Mouse (Mus musculus) intestine, embryonic 14.5 days (tissue): ENCODE data around the gene Lrrc17. TPM values are rescaled to one million over a fixed set of nuclear protein-coding genes. Genes with fewer than 3 reads are reported as not detected.

Experiments
- ATAC-seq: fragments of 200-750 bp; cut with Nextera tagmentation; replicated peaks from 2 replicates; pipeline ENCODE4 v1.8.0; 2017; ENCODE audit warnings: low read depth, moderate number of reproducible peaks, moderate TSS enrichment, moderate library complexity; ENCODE audit not compliant: low FRiP score, low TSS enrichment
- DNase-seq: peaks from one replicate; pipeline ENCODE4 v3.0.0-alpha.2; 2018; ENCODE audit warnings: low spot score
- H3K27ac ChIP-seq: fragments of 300-500 bp; sonication (generic); 2 replicates; pipeline ENCODE4 v1.5.1; 2014; ENCODE audit warnings: low read depth, mild to moderate bottlenecking, control low read depth
- H3K27me3 ChIP-seq: fragments of 300-500 bp; sonication (generic); replicated peaks from 2 replicates; pipeline ENCODE4 v1.6.1; 2014; ENCODE audit warnings: low read length, control low read depth; ENCODE audit not compliant: control insufficient read depth, insufficient read depth
- H3K36me3 ChIP-seq: fragments of 300-500 bp; sonication (generic); 2 replicates; pipeline ENCODE4 v1.6.1; 2014; ENCODE audit warnings: low read length, control low read depth; ENCODE audit not compliant: control insufficient read depth, insufficient read depth
- H3K4me1 ChIP-seq: fragments of 300-500 bp; sonication (generic); replicated peaks from 2 replicates; pipeline ENCODE4 v1.6.1; 2014; ENCODE audit warnings: low read length, control low read depth, mixed read lengths; ENCODE audit not compliant: control insufficient read depth, insufficient read depth
- H3K4me2 ChIP-seq: fragments of 300-500 bp; sonication (generic); 2 replicates; pipeline ENCODE4 v1.6.1; 2014; ENCODE audit warnings: low read length
- H3K4me3 ChIP-seq: fragments of 300-500 bp; sonication (generic); 2 replicates; pipeline ENCODE4 v1.5.1; 2014; ENCODE audit warnings: low read depth, low read length, control low read depth, mixed read lengths
- H3K9ac ChIP-seq: fragments of 300-500 bp; sonication (generic); 2 replicates; pipeline ENCODE4 v1.6.1; 2014; ENCODE audit warnings: mild to moderate bottlenecking, low read length
- H3K9me3 ChIP-seq: fragments of 300-500 bp; sonication (generic); 2 replicates; pipeline ENCODE4 v1.6.1; 2016; ENCODE audit warnings: low read length, control low read depth; ENCODE audit not compliant: control insufficient read depth
- WGBS: fragments of 180-500 bp; shearing (Covaris S2); extraction: QIAGEN DNeasy Blood & Tissue Kit; methylation state at CpG from one replicate; pipeline ENCODE4 v1.1.7; 2014; 5-methylcytosine and 5-hydroxymethylcytosine counted together
- polyA plus RNA-seq: library from polyadenylated mRNA; unstranded; fragments of >200 nt; fragmentation: Nextera tagmentation; extraction: Ambion mirVana; gene quantifications from 2 replicates; pipeline ENCODE4 v1.2.1, GENCODE M21; 2014

The Lrrc17 gene
- polyA plus RNA-seq, 1 experiment from 2014 or later, result 40.2 TPM

DNA sequence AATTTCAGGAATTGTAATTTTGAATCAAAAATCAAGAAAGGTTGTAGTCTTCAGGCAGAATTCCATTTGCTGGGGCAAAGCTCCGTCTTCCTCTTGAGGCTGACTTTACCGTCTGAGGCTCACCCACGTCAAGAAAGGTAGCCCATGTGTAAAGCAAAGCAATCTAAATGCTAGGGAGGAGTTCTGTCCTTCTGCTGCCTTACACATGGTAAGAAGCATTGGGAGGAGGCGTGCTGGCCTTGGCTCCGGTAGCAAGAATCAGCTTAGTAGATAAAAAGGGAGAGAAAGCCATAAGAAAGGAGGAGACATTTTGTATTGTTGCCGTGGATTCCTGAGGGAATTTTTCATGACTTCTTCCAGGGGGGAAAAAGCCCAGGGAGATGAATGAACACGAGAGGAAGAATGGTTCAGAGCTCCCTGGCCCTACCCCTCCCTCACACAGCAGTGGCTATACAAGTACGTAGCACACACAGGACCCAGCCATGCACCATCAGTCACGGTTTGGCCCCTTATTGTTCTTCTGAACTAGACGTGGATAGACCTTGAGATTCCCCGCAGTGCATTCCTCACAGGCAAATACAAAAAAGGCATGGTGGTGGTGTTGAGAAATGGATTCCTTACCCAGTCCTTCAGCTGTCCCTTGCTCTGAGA, 16.4 kb upstream of the Lrrc17 start:
- no peak overlapping the region for H3K4me3 ChIP-seq
- DNase-seq (no peak), ATAC-seq (no peak)
- H3K36me3 ChIP-seq, result no peaks in the 10 kb centered on the region
- H3K27me3 ChIP-seq, result no peaks in the 10 kb centered on the region
- no peak overlapping the region for H3K4me2 ChIP-seq
- H3K9me3 ChIP-seq, result no peaks in the 10 kb centered on the region
- 0 out of 2 replicates have a peak overlapping the region, but pooled peaks have one; percentile 49 for H3K27ac ChIP-seq
- no peak overlapping the region for H3K9ac ChIP-seq
- 77% methylated on average over 11 of the region's 11 CpGs for WGBS
- H3K4me1 ChIP-seq, result peaks cover 7% of the 10 kb centered on the region

DNA sequence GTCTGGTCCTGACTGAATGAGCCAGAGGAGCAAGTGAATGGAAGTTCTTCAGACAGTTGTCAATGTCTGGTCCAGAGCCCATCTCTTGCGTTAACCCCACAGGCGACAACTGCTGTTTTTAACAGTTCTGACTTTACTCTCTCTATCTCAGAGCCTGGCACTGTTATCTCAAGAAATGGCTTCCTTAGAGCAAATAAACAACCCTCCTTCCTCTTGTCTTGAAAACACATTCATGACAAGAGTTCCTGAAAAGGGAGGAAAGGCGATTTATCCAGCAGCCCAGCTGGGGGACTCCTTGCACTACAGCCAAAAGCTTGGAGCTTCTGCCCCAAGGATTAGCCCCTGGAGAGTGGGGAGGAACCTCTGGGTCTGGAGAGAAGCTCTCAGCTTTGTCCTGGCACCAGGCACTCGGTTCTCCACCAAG, 15.9 kb upstream of the Lrrc17 start:
- Histone ChIP-seq H3K9ac (no peak overlapping the region), H3K4me2 (no peak overlapping the region), H3K27me3 (no peaks in the 10 kb centered on the region), H3K4me3 (no peak overlapping the region), H3K27ac (peak overlapping the region; percentile 49; the same call in 1 of the 2 replicates), H3K36me3 (no peaks in the 10 kb centered on the region), H3K4me1 (peaks cover 7% of the 10 kb centered on the region), H3K9me3 (no peaks in the 10 kb centered on the region)
- DNase-seq, result no peak
- WGBS, result 58% methylated on average over 4 of the region's 4 CpGs
- ATAC-seq, result no peak

DNA sequence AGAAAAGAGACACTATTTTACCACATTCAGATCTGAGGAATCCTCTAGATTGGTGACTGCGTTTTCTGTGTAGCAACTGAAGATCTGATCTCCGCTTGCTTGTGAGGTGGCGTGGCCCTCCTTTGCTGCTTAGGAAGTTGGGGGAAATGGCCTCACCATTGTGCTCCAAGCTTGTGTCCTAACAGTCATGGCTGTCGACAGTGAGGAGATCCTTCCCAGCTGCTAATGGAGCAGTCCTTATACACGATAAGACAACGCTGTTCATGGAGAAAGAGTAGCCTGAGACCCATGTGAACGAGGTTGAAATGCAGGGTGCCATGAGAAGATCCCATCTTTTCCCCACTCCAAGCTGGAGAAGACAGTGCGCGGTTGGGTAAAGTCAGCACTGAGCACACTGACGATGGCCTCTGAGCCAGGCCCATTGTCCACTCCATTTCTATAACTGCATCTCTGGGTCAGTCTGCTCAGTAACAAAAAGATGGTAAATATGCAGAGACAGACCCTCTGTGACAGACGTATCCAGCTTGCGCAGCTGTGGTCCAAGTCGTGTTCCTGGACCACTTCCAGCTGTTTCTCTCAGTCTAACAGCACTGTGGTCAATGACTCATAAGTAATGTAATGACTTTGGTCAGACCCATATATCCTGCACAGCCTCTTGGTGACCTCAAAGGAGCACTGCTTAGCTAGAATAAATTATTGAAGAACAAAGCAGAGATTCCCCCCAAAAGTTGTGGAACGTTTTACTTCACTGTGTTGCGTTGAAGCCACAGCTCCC, 15.1 kb upstream of the Lrrc17 start:
- DNase-seq (no peak), ATAC-seq (0 out of 2 replicates have a peak, but pooled peaks have one; percentile 60)
- 68% methylated on average over 15 of the region's 15 CpGs for WGBS
- no peak overlapping the region for H3K4me2 ChIP-seq
- no peaks in the 10 kb centered on the region for H3K27me3 ChIP-seq
- H3K9me3 ChIP-seq, result no peaks in the 10 kb centered on the region
- H3K4me1 ChIP-seq, result peaks cover 7% of the 10 kb centered on the region
- no peaks in the 10 kb centered on the region for H3K36me3 ChIP-seq
- no peak overlapping the region for H3K4me3 ChIP-seq
- no peak overlapping the region for H3K9ac ChIP-seq
- peak overlapping the region; percentile 49; the same call in 1 of the 2 replicates for H3K27ac ChIP-seq

DNA sequence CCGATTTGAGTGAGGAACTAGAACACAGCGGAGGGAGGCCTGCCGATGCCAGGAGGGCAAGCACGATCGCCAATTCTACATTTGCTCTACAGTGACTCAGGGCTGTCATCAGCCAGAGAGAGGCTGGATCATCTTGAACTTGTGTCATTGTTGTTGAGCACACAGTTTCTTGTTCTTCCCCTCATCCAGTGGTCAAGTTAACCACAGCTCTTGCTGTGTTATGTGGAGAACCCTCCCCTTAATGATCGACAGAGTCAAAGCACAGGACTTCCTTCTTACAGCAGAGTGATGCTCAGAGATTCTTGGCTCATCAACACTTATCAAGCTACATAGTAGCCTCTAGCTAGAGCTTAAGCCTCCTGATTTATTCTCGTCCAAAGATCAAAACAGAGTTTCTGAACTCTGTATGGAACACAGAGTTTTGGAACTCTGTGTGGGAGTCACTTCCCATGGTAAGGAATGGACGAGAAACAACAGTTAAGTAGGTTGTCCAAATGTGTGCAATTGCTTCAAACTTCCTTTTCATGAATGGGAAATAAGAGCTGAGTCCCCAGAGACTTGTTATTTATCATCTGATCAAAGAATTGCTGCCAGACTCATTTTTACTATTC, 14.1 kb upstream of the Lrrc17 start:
- ATAC-seq (no peak), DNase-seq (no peak)
- Histone ChIP-seq H3K27me3 (no peaks in the 10 kb centered on the region), H3K36me3 (no peaks in the 10 kb centered on the region), H3K9ac (no peak overlapping the region), H3K9me3 (no peaks in the 10 kb centered on the region), H3K4me1 (peaks cover 7% of the 10 kb centered on the region), H3K27ac (peak overlapping the region; percentile 34; the same call in 1 of the 2 replicates), H3K4me3 (no peak overlapping the region), H3K4me2 (no peak overlapping the region)
- WGBS, result 86% methylated on average over 8 of the region's 8 CpGs

DNA sequence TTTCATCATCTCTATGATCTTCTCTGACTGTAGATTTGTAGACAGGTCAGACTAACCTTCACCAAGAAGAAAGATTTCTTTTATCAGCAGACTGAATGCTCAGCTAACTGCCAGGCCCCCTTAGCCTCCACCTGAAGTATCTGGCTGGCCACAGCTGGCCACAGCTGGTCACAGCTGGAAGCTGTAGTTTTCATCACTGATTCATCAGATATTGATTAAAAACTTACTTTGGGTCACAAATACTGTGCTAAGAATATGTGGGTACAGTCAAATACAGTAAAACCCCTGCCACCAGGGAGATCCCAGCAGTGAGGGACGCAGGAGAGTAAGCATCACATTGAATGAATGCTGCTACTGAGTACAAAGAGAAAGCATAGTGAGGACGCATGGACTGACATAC, 11.2 kb upstream of the Lrrc17 start:
- Histone ChIP-seq H3K36me3 (no peaks in the 10 kb centered on the region), H3K4me3 (no peak overlapping the region), H3K4me2 (no peak overlapping the region), H3K27ac (no peak overlapping the region), H3K27me3 (no peaks in the 10 kb centered on the region), H3K9ac (no peak overlapping the region), H3K4me1 (peaks cover 7% of the 10 kb centered on the region), H3K9me3 (no peaks in the 10 kb centered on the region)
- WGBS, result 85% methylated on average over 2 of the region's 2 CpGs
- DNase-seq (no peak), ATAC-seq (no peak)

DNA sequence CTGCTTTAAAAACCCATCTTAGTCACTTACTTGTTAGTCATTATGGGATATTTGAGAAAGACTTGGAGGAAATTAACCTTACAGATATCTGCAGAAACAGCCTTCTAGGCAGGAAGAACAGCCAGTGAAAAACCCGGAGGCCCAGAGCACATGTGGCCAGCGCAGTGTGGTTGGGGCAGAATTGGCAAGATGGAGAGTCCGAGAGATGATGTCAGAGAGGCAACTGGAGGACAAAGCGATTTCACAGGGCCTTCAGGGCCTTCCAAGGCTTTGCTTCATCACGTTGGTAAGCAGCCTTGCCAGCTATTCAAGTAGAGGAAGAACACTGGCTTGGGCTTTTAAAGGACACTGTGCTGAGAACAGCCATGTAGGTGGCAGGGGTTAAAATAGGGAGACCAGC, 10.4 kb upstream of the Lrrc17 start:
- Histone ChIP-seq H3K4me3 (no peak overlapping the region), H3K27me3 (no peaks in the 10 kb centered on the region), H3K9ac (no peak overlapping the region), H3K4me2 (no peak overlapping the region), H3K27ac (no peak overlapping the region), H3K36me3 (no peaks in the 10 kb centered on the region), H3K4me1 (peaks cover 7% of the 10 kb centered on the region), H3K9me3 (no peaks in the 10 kb centered on the region)
- DNase-seq (no peak), ATAC-seq (no peak)
- WGBS, result 93% methylated on average over 5 of the region's 5 CpGs

DNA sequence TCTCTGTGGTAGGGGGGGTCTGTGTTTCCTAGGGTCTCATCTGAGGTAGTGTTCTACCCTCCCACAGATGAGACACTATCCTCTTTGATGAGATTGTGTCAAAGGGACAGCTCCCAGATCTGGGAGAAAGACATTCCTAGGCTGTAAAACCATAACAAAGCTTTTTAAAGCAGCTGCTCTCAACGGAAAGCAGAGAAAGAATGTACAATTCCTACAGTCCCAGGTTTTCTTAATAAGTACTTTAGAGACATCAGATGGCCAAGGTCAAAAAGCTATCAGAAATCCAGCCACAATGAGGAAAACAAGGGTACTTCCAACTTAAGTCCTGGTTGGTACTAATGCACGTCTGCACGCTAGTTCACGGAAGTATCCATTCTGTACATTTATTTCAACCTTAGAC, 1.1 kb upstream of the Lrrc17 start:
- Histone ChIP-seq H3K4me2 (no peak overlapping the region), H3K4me1 (peaks cover 22% of the 10 kb centered on the region), H3K9me3 (no peaks in the 10 kb centered on the region), H3K36me3 (no peaks in the 10 kb centered on the region), H3K4me3 (no peak overlapping the region), H3K27me3 (no peaks in the 10 kb centered on the region), H3K27ac (no peak overlapping the region), H3K9ac (no peak overlapping the region)
- no peak for DNase-seq
- 56% methylated on average over 4 of the region's 4 CpGs for WGBS
- no peak for ATAC-seq

DNA sequence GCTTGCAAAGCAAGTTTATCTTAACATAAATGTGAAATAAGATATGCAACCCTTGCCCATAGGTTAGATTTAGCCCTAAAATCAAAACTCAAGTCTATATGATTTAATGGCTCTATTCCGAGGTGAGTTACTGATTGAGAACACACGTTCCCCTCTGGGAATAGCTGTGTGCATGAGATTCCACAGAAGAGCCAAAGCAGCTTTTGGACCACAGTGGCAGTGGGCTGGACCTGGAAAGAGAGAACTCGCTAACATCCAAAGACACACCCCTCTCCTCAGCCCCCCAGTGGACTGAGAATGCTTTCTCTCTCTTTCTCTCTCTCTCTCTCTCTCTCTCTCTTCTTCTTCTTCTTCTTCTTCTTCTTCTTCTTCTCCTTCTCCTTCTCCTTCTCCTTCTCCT, 1.5 kb downstream of the Lrrc17 start:
- Histone ChIP-seq H3K4me3 (peak overlapping the region; percentile 47), H3K36me3 (no peaks in the 10 kb centered on the region), H3K4me1 (peaks cover 22% of the 10 kb centered on the region), H3K9ac (no peak overlapping the region), H3K27ac (no peak overlapping the region), H3K9me3 (no peaks in the 10 kb centered on the region), H3K27me3 (no peaks in the 10 kb centered on the region), H3K4me2 (peak overlapping the region; percentile 43)
- ATAC-seq, result no peak
- DNase-seq, result no peak
- 36% methylated on average over 3 of the region's 3 CpGs for WGBS
